Mouse (Mus musculus): ENCODE data around the gene Gm10447. TPM values are rescaled to one million over a fixed set of nuclear protein-coding genes. Genes with fewer than 3 reads are reported as not detected.
A peak's percentile ranks its signal among the peaks of the same experiment; 100 is the strongest.
"Not testable (repeated sequence)": the region's sequence is repeated elsewhere in the genome, so short reads cannot be mapped to it uniquely, and the experiment has no call there.

Gm10447 gene
- polyA plus RNA-seq, 1 experiment from 2014 or later, result 0.25 TPM

DNA sequence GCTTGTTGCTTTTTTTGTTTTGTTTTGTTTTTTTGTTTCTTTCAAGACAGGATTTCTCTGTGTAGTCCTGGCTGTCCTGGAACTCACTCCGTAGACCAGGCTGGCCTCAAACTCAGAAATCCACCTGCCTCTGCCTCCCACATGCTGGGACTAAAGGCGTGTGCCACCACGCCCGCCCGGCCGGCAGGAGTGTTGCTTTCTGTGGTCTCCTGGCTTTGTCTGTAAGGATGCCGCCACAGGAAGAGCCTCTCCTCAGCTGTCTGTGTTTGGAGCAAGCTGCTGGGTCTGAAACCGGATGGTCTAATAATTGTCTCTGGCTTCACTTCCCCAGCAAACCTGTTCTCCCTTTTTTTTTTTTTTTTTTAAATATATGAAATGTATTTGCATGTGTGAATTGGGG, 21.4 kb downstream of the Gm10447 start:
- Histone ChIP-seq H3K36me3 (no peaks in the 10 kb centered on the region), H3K27me3 (no peaks in the 10 kb centered on the region), H3K9me3 (no peaks in the 10 kb centered on the region), H3K4me2 (no peak overlapping the region), H3K4me3 (no peak overlapping the region), H3K9ac (no peak overlapping the region), H3K4me1 (peaks cover 5% of the 10 kb centered on the region; the same call in 1 of the 2 replicates), H3K27ac (no peak overlapping the region)
- no peak for ATAC-seq (ENCODE audit: insufficient number of reproducible peaks, insufficient read depth, low FRiP score, low TSS enrichment, low read depth)
- 86% methylated on average over 8 of the region's 8 CpGs for WGBS

DNA sequence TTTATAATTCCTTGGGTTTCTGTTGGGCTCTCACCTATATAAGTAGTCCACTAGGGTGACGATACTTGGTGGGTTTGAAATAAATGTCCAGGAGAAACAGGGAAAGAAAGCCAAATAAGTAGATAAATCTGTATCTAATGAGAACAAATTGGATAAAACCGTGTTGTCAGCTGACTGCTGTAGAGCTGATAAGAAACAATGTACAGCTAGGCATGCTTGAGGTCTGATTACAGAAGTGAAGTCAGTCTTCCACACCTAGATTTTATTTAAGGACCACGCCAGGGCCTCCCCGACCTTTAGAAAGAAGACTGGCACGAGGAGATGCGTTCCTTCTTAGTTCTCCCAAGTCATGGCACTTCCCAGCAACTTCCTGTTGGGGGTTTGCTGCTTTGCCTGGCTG, 23.9 kb downstream of the Gm10447 start:
- H3K27me3 ChIP-seq, result no peaks in the 10 kb centered on the region
- ATAC-seq (ENCODE audit: insufficient number of reproducible peaks, insufficient read depth, low FRiP score, low TSS enrichment, low read depth), result no peak
- H3K4me3 ChIP-seq, result no peak overlapping the region
- H3K27ac ChIP-seq, result no peak overlapping the region
- no peak overlapping the region for H3K4me2 ChIP-seq
- no peaks in the 10 kb centered on the region for H3K9me3 ChIP-seq
- WGBS, result 67% methylated on average over 6 of the region's 6 CpGs
- no peak overlapping the region for H3K9ac ChIP-seq
- peaks cover 8% of the 10 kb centered on the region for H3K36me3 ChIP-seq
- peaks cover 11% of the 10 kb centered on the region for H3K4me1 ChIP-seq

- H3K9me3 ChIP-seq, result no peaks in the 10 kb centered on the region
- H3K4me2 ChIP-seq, result peak overlapping the region; percentile 66
- peaks cover 9% of the 10 kb centered on the region for H3K36me3 ChIP-seq
- peak overlapping the region; percentile 73 for H3K27ac ChIP-seq
- H3K9ac ChIP-seq, result peak overlapping the region; percentile 92
- peak overlapping the region; percentile 85 for H3K4me3 ChIP-seq
- no peaks in the 10 kb centered on the region for H3K27me3 ChIP-seq
- ATAC-seq (ENCODE audit: insufficient number of reproducible peaks, insufficient read depth, low FRiP score, low TSS enrichment, low read depth), result peak; percentile 35
- 19% methylated on average over 9 of the region's 9 CpGs for WGBS
- peaks cover 11% of the 10 kb centered on the region for H3K4me1 ChIP-seq
Measured at GRCm38 (mm10) chr11:53431347-53432056, 25.4 kb downstream of the Gm10447 start.

DNA sequence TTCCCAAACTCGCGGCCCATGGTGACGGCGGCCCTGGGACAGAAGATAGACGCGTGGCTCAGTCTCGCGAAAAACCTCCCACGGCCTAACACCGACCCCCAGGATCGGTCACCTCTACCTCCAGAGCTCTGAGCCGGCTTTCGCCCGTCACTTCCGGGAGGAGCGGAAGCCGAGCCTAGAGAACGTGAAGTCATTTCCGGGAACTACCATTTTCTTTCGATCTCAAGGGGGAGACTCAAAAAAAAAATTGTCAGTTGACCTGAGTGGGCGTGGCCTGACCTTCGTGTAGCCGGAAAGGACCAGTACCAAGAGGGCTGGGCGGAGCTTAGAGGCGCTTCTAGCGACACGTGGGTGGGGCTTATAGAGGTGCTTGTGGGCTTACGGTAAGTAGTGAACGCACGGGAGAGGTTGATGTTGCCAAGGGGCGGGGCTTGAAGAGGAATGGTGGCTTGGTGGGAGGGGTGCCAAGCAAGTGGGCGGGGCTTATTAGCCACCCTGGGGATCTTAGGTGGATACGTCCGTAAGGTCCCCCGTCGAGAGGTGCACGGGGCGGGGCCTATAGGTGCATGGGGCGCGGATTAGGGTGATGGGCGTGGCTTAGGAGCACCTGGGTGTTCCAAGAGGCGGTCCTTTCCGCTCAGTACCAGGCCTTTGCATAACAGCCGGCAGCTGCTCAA, 26.1 kb downstream of the Gm10447 start, which contains the start of the genes Uqcrq and Gdf9:
TSS of gene Uqcrq (minus strand) at position 162 of the 677 bp plus-strand sequence.
TSS of gene Gdf9 (plus strand) at position 354 of the 677 bp plus-strand sequence.
- Histone ChIP-seq H3K27ac (peak within 1 kb of the TSS; percentile 73), H3K36me3 (peaks cover 9% of the 10 kb centered on the region), H3K4me3 (peak within 1 kb of the TSS; percentile 85), H3K4me2 (peak within 1 kb of the TSS; percentile 66), H3K4me1 (peaks cover 11% of the 10 kb centered on the region), H3K9ac (peak within 1 kb of the TSS; percentile 92), H3K27me3 (no peaks in the 10 kb centered on the region), H3K9me3 (no peaks in the 10 kb centered on the region)
- ATAC-seq (ENCODE audit: insufficient number of reproducible peaks, insufficient read depth, low FRiP score, low TSS enrichment, low read depth), result peak; percentile 90
- under 1% methylated on average over 44 of the region's 44 CpGs for WGBS

DNA sequence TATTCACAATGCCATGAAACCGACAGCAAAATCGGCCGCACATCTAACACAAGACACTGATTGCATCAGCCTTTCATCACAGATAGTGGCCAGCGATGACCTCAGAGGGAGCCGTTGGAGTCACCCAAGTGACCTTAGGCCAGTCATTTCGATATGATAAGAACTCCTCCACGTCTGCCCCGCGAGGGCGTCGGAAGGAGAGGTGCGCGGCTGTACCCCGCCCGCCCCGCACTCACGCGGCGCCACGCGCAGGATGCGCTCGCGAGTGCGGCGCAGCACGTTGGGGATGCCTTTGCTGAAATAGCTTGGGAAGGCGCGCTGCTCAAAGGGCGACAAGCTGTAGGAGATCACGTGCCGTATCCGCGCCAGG, 26.6 kb downstream of the Gm10447 start:
- ATAC-seq (ENCODE audit: insufficient number of reproducible peaks, insufficient read depth, low FRiP score, low TSS enrichment, low read depth), result peak; percentile 23
- Histone ChIP-seq H3K4me3 (peak overlapping the region; percentile 85), H3K36me3 (peaks cover 9% of the 10 kb centered on the region), H3K27me3 (no peaks in the 10 kb centered on the region), H3K4me1 (peaks cover 11% of the 10 kb centered on the region), H3K9me3 (no peaks in the 10 kb centered on the region), H3K4me2 (peak overlapping the region; percentile 66), H3K9ac (peak overlapping the region; percentile 92), H3K27ac (peak overlapping the region; percentile 73)
- WGBS, result under 1% methylated on average over 34 of the region's 34 CpGs

DNA sequence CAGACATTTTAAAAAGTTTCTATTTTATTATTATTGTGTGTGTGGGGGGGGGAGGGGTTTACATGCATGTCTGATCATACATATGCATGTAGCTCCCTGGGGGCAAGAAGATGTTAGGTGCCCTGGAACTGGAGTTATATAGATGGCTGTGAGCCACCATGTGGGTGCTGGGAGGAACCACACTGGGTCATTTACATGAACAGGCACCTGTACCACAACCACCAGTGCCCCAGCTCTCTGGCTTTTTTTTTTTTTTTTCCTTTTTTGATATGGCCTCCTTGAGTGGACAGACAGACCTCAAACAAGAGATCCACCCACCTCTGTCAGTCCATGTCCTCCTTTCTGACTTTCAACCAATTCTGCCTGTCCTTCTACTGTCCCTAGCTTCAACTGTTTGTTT, 27.7 kb downstream of the Gm10447 start:
- Histone ChIP-seq H3K9ac (no peak overlapping the region), H3K27me3 (no peaks in the 10 kb centered on the region), H3K27ac (no peak overlapping the region), H3K36me3 (peaks cover 9% of the 10 kb centered on the region), H3K4me2 (peak overlapping the region; percentile 66), H3K9me3 (no peaks in the 10 kb centered on the region), H3K4me3 (0 out of 2 replicates have a peak overlapping the region, but pooled peaks have one; percentile 85), H3K4me1 (peaks cover 11% of the 10 kb centered on the region)
- no peak for ATAC-seq (ENCODE audit: insufficient number of reproducible peaks, insufficient read depth, low FRiP score, low TSS enrichment, low read depth)

- Histone ChIP-seq H3K36me3 (peaks cover 9% of the 10 kb centered on the region), H3K4me2 (no peak overlapping the region), H3K9me3 (no peaks in the 10 kb centered on the region), H3K4me3 (no peak overlapping the region), H3K27me3 (no peaks in the 10 kb centered on the region), H3K9ac (no peak overlapping the region), H3K27ac (no peak overlapping the region), H3K4me1 (peaks cover 11% of the 10 kb centered on the region)
- WGBS, result 96% methylated on average over 5 of the region's 5 CpGs
- ATAC-seq (ENCODE audit: insufficient number of reproducible peaks, insufficient read depth, low FRiP score, low TSS enrichment, low read depth), result no peak
Measured at GRCm38 (mm10) chr11:53428716-53429057, 28.2 kb downstream of the Gm10447 start.

- no peak overlapping the region for H3K9ac ChIP-seq
- H3K27me3 ChIP-seq, result no peaks in the 10 kb centered on the region
- peaks cover 9% of the 10 kb centered on the region for H3K36me3 ChIP-seq
- H3K4me3 ChIP-seq, result no peak overlapping the region
- no peak overlapping the region for H3K27ac ChIP-seq
- 92% methylated on average over 3 of the region's 3 CpGs for WGBS
- H3K4me2 ChIP-seq, result no peak overlapping the region
- ATAC-seq (ENCODE audit: insufficient number of reproducible peaks, insufficient read depth, low FRiP score, low TSS enrichment, low read depth), result no peak
- H3K9me3 ChIP-seq, result no peaks in the 10 kb centered on the region
- H3K4me1 ChIP-seq, result peaks cover 11% of the 10 kb centered on the region
Measured at GRCm38 (mm10) chr11:53427993-53428715, 28.8 kb downstream of the Gm10447 start.

GRCm38 (mm10) chr11:53426914-53427313, 30.0 kb downstream of the Gm10447 start:
- not testable (repeated sequence) for H3K9me3 ChIP-seq; ATAC-seq (ENCODE audit: insufficient number of reproducible peaks, insufficient read depth, low FRiP score, low TSS enrichment, low read depth); H3K27ac ChIP-seq; H3K36me3 ChIP-seq; H3K4me3 ChIP-seq; H3K4me2 ChIP-seq; H3K27me3 ChIP-seq; H3K9ac ChIP-seq
- H3K4me1 ChIP-seq, result peaks cover 11% of the 10 kb centered on the region
- WGBS, result 84% methylated on average over 3 of the region's 3 CpGs

- Histone ChIP-seq H3K4me1 (peaks cover 6% of the 10 kb centered on the region), H3K27ac (no peak overlapping the region), H3K4me3 (no peak overlapping the region), H3K9me3 (no peaks in the 10 kb centered on the region), H3K36me3 (peaks cover 17% of the 10 kb centered on the region), H3K4me2 (no peak overlapping the region), H3K9ac (no peak overlapping the region), H3K27me3 (no peaks in the 10 kb centered on the region)
- no peak for ATAC-seq (ENCODE audit: insufficient number of reproducible peaks, insufficient read depth, low FRiP score, low TSS enrichment, low read depth)
- 83% methylated on average over 6 of the region's 6 CpGs for WGBS
Measured at GRCm38 (mm10) chr11:53425711-53426255, 31.1 kb downstream of the Gm10447 start.

DNA sequence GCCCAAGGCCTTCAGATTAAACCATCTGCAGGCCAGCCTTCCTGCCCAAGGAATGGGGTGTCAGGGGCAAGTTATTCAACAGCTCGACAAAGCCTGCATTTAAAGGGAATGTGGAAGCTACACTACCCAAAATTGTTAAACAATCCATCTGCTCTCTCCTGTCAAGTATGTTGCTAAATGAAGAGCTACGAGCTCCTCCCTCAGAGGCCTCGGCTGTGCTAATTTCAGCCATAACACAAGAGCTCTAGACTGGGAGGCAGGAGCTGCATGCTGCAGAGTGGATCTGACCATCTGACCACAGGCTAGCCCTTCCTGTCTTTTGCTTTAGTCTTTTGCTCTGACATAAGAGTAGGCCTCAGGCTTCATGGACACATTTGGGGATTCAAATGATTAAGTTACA, 31.7 kb downstream of the Gm10447 start:
- ATAC-seq (ENCODE audit: insufficient number of reproducible peaks, insufficient read depth, low FRiP score, low TSS enrichment, low read depth), result no peak
- H3K9ac ChIP-seq, result no peak overlapping the region
- H3K4me2 ChIP-seq, result no peak overlapping the region
- H3K4me3 ChIP-seq, result no peak overlapping the region
- peaks cover 18% of the 10 kb centered on the region for H3K36me3 ChIP-seq
- WGBS, result 67% methylated on average over 3 of the region's 3 CpGs
- no peak overlapping the region for H3K27ac ChIP-seq
- H3K27me3 ChIP-seq, result no peaks in the 10 kb centered on the region
- H3K9me3 ChIP-seq, result no peaks in the 10 kb centered on the region
- H3K4me1 ChIP-seq, result peaks cover 6% of the 10 kb centered on the region
